Mouse (Mus musculus) testis, adult 2 months (tissue): Measurements from ENCODE around the gene Wdr43.

Source experiments
- CTCF ChIP-seq: fragments of 200-500 bp; IDR thresholded peaks from 2 replicates; pipeline ENCODE4 v1.5.1; 2012; ENCODE audit warnings: low read depth, mild to moderate bottlenecking, inconsistent platforms, low read length, moderate library complexity; ENCODE audit not compliant: control insufficient read depth, insufficient read depth, insufficient replicate concordance
- POLR2A ChIP-seq: fragments of 200-500 bp; IDR thresholded peaks from 2 replicates; pipeline ENCODE4 v1.6.1; 2012; ENCODE audit warnings: low read depth, mild to moderate bottlenecking, inconsistent platforms, low read length, moderate library complexity; ENCODE audit not compliant: control insufficient read depth

- TF ChIP-seq CTCF (no peak), POLR2A (no peak)
These were observed 71.7 kb downstream of the Wdr43 start for GRCm38 (mm10) chr17:71687436-71687835.
